Mouse (Mus musculus): ENCODE measurements around the gene Aspdh. TPM values are rescaled to one million over a fixed set of nuclear protein-coding genes. Genes with fewer than 3 reads are reported as not detected.

Gene Aspdh
- total RNA-seq (2021): 10 to 100 TPM; 20.5 to 24.5 TPM

GRCm38 (mm10) chr7:44465111-44465510 lies at the start of gene Aspdh:
Gene Aspdh (plus strand): TSS chr7:44465391.
- no peak for DNase-seq
- intact Hi-C loops (cut with DNase I): no loop called here

- intact Hi-C loops (cut with DNase I): no loop called here
- peak; percentile 20 for DNase-seq
These were observed 37.5 kb upstream of the Aspdh start for GRCm38 (mm10) chr7:44427666-44428065.

- peak; percentile 82 for DNase-seq
- intact Hi-C loops (cut with DNase I): no loop called here
These were observed 36.8 kb upstream of the Aspdh start for GRCm38 (mm10) chr7:44428171-44428950.

GRCm38 (mm10) chr7:44428968-44429521 lies 36.1 kb upstream of the Aspdh start, which contains the start of gene Lrrc4b:
Gene Lrrc4b (plus strand): TSS chr7:44429018.
- peak; percentile 89 for DNase-seq
- intact Hi-C loops (cut with DNase I): no loop called here

DNA sequence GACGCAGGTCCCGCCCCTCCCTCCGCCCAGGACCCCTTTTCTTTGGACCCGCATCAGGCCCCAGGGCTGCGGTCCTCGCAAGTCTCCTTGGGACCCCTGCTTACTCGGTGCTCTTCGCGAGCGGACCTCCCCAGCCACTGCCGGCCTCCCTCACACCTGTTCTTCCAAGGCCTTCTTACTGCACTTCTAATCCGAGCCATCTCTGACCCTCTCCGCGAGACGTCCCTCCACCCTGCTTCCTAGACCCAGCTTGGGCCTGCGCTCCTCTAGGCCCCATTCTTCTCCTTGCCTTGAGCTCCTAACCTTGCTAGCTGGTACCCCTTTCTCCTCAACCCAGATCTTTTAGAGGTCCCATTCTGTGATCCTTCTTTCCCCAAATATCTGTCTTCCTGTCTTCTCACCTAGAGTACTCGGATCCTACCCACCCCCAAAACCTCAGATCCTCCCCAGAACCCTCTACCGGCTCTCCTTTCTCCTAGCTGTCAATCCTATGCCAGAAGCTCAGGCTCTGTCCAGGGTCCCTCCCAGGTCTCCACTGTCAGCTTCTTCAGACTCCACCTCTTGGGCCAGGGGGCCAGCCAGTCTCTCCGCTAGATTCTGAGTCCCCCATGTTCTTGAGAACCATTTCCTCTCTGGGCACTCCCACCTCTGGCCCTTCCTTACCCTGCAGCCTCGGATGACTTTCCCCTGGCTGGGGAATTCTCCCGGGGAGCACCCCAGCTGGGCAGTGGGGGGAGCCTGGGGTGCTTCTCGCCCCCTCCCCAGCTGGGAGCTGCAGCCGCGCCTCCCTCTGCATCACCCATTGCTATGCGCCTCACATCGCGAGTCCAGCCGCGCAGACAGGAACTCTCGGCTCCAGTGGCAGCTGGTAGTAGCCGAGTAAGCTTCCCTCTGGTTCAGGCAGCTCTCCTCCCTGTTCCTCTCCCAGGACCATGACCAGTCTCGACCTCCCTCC lies 35.4 kb upstream of the Aspdh start:
- peak; percentile 46 for DNase-seq
- intact Hi-C loops (cut with DNase I): no loop called here

DNA sequence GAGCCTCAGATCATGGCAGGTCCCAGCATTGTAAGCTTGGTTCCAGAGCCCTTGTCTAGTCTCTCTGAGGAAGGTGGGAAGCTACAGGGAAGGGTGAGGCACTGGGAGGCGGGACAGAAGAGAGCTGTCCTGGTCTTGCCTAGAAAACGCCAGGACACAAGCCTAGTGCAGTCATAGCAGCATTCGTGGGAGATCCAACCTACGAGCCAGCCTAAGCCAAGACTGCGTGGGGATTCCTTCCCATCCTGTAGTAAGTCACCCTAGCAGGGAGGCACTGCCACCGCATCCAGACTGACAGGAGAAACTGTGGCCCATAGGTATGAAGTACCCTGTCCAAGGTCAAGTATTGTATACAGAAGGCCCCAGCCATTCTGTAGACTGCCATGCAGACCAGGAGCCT lies 32.6 kb upstream of the Aspdh start:
- intact Hi-C loops (cut with DNase I): no loop called here
- no peak for DNase-seq

GRCm38 (mm10) chr7:44433371-44433770 lies 31.8 kb upstream of the Aspdh start:
- DNase-seq: peak; percentile 60
- intact Hi-C loops (cut with DNase I): no loop called here

GRCm38 (mm10) chr7:44434089-44434488 lies 31.1 kb upstream of the Aspdh start:
- intact Hi-C loops (cut with DNase I): no loop called here
- DNase-seq: no peak

- no peak for DNase-seq
These were observed 29.4 kb upstream of the Aspdh start for GRCm38 (mm10) chr7:44435796-44436195.

DNA sequence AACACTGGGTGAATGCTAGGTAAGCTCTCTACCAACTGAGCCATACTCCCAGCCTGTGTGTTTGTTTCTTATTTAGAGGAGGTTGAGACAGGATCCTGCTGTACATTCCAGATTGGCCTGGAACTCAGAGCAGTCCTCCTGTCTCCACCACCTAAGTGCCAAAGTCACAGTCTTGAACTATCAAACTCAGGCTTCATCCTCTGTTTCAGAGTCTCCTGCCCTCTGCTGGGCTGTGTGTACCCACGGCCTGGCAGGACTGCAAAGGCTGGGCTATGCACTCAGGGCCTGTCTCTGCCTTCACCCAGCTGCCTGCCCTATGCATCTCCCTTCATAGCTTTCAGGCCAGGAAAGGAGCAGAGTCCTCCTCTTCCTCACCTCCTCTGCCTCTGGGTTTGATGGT lies 28.9 kb upstream of the Aspdh start:
- intact Hi-C loops (cut with DNase I): no loop called here
- no peak for DNase-seq

More at GRCm38 (mm10) chr7:44435796-44436195, 29.4 kb upstream of the Aspdh start:
- intact Hi-C loops (cut with DNase I): no loop called here

GRCm38 (mm10) chr7:44437188-44437587 lies 28.0 kb upstream of the Aspdh start:
- intact Hi-C loops (cut with DNase I): no loop called here
- DNase-seq: no peak

- intact Hi-C loops (cut with DNase I): no loop called here
- DNase-seq: peak; percentile 50
These were observed 27.3 kb upstream of the Aspdh start for GRCm38 (mm10) chr7:44437933-44438332.

DNA sequence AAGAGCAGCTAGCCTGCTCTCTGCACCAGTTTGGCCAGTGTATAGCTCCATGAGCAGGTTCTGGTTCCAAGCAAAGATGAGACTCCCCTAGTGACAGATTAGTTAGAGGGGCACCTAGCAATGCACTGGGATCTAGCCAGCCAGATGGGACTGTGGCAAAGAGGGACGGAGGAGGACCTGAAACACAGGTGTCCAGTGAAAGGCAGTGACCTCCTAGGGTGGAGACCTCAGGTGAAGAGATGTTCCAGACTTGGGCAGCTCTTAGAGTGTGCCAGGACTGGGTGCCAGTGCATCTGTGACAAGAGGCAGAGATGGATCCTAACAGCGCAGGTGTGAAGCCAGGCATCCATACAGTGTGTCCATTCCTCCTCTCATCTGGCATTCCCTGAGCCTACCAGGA lies 25.5 kb upstream of the Aspdh start:
- intact Hi-C loops (cut with DNase I): loop anchor here (10.0 kb wide), 1 partner anchor 55 kb away; the partner anchor contains the start of genes 1700008O03Rik and Syt3
- DNase-seq: no peak

GRCm38 (mm10) chr7:44440479-44440878 lies 24.7 kb upstream of the Aspdh start:
- intact Hi-C loops (cut with DNase I): loop anchor here (10.0 kb wide), 1 partner anchor 56 kb away; the partner anchor contains the start of genes 1700008O03Rik and Syt3
- DNase-seq: no peak

DNA sequence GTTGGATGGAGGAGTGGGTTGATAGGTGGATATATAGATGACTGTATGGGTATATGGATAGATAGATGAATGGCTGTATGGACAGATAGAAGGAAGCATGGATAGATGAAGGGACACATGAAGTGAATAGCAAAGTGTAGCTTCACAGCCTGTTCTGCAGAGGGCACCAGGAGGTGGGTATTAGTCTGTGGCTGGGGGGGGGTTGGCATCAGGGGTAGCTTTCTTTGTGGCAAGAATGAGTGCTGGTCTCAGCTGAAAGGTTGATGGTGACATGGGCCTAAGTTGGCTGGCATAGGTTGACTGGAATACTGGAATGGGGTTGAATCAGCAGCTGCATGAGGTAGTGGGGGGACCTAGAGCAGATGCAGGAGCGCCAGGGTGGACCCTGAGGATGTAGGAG lies 24.0 kb upstream of the Aspdh start:
- DNase-seq: peak; percentile 40
- intact Hi-C loops (cut with DNase I): loop anchor here (10.0 kb wide), 1 partner anchor 56 kb away; the partner anchor contains the start of genes 1700008O03Rik and Syt3

DNA sequence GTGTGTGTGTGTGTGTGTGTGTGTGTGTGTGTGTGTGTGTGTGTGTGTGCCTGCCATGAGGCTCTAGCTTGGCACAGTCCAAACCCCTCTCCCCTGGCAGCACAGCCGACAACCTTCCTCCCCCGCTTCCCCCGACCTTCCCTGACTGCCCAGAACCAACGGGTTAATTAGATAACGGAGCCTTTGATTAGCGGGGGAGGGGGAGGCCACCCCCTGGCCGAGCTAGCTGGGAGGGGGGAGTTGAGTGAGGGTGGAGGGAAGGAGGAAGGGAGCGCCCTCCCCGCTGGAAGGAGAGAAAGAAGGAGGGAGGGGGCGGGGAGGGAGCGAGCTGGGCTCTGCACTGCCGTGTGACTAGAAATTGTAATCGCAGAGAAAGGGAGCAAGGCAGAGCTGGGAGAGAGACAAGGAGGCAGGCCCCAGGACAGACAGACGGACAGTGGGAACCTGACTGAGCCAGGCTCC lies 23.5 kb upstream of the Aspdh start:
- intact Hi-C loops (cut with DNase I): loop anchor here (10.0 kb wide), 1 partner anchor 57 kb away; the partner anchor contains the start of genes 1700008O03Rik and Syt3
- peak; percentile 85 for DNase-seq

- peak; percentile 83 for DNase-seq
- intact Hi-C loops (cut with DNase I): loop anchor here (10.0 kb wide), 1 partner anchor 58 kb away; the partner anchor contains the start of genes 1700008O03Rik and Syt3
These were observed 22.8 kb upstream of the Aspdh start for GRCm38 (mm10) chr7:44442407-44442821.

DNA sequence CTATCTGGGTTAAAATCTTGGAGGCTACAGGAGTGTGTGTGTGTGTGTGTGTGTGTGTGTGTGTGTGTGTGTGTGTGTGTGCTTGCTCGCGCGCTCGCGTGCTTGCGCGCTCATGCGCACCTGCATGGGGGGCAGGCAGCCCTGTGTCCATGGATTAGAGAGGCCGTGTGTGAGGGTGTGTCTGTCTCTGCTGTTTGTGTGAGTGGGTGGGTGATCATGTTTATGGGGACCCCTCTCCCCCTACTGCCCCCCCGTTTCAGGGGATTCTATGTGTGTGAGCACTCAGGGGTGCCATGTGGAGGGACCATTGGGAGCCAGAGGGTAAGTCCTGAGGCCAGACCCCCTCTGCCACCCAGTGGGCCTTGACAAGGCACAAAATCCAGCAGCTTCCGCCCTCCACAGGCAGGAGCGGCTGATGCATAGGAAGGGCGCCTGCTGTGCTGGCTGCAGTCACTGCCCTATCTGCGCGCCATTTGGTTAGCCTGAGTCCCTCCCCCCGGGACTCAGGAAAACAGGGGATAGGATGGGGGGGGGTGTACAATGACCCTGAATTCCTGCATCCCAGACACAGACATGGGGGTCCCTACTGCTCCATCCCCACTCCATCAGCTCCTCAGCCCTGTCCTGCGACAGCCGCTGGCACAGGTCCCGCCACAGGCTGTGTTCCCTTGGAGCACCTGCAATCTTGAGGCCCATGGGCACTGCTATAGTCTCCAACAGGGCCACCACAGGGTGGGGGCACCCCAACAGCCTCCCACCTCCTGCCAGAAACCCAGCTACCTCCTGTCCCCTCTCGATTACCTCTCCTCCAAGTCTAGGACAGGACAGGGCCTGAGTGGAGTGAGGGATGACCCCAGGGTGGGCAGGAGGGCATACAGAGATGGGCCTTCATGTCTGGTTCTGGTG lies 21.7 kb upstream of the Aspdh start:
- DNase-seq: peak; percentile 77
- intact Hi-C loops (cut with DNase I): loop anchor here (10.0 kb wide), 1 partner anchor 59 kb away; the partner anchor contains the start of genes 1700008O03Rik and Syt3

- intact Hi-C loops (cut with DNase I): loop anchor here (10.0 kb wide), 1 partner anchor 60 kb away; the partner anchor contains the start of genes 1700008O03Rik and Syt3
- no peak for DNase-seq
These were observed 20.2 kb upstream of the Aspdh start for GRCm38 (mm10) chr7:44444886-44445527.
